Mouse (Mus musculus): Measurements from ENCODE around the gene Mc1r. TPM values are rescaled to one million over a fixed set of nuclear protein-coding genes. Genes with fewer than 3 reads are reported as not detected.

Gene Mc1r
- total and polyA plus RNA-seq, 3 experiments: 0.31 to 0.45 TPM; not detected in 1

GRCm38 (mm10) chr8:123420525-123421281, 13.8 kb downstream of the Mc1r start:
- H3K4me1 ChIP-seq (ENCODE audit: control insufficient read depth in 1 of 2, insufficient read depth in 2 of 2, low read length in 2 of 2): peaks cover 4 to 14% of the 10 kb centered on the region in 2 experiments
- H3K36me3 ChIP-seq (ENCODE audit: control insufficient read depth in 1 of 2, insufficient read depth in 2 of 2, low read length in 2 of 2): peaks cover 0 to 7% of the 10 kb centered on the region in 2 experiments; a peak in 2 of 4 replicates
- DNase-seq (ENCODE audit: low read depth, low spot score): no peak
- H3K9me3 ChIP-seq (replicated peaks; ENCODE audit: insufficient read depth, low read length): no peaks in the 10 kb centered on the region
- no peaks in the 10 kb centered on the region for H3K27me3 ChIP-seq (ENCODE audit: control insufficient read depth in 1 of 2, insufficient read depth in 2 of 2, low read length in 2 of 2)
- H3K79me2 ChIP-seq (ENCODE audit: control insufficient read depth, insufficient read depth, low read length, poor library complexity): no peaks in the 10 kb centered on the region
- TF ChIP-seq CHD2 (IDR thresholded peaks at IDR 0.05; ENCODE audit: low read length) (no peak), MEF2A (IDR thresholded peaks at IDR 0.05; ENCODE audit: extremely low read depth, insufficient replicate concordance, low read depth, low read length, poor library complexity, severe bottlenecking) (no peak), CTCF (IDR thresholded peaks at IDR 0.05 in 2 of 3, conservative IDR thresholded peaks at IDR 0.05 in 1 of 3; ENCODE audit: control insufficient read depth in 1 of 3, insufficient read depth in 1 of 3, low read depth in 2 of 3, low read length in 3 of 3, poor library complexity in 1 of 3, severe bottlenecking in 1 of 3) (no peak), GABPA (IDR thresholded peaks at IDR 0.05; ENCODE audit: low read depth, low read length) (no peak), MAX (IDR thresholded peaks at IDR 0.05; ENCODE audit: low read length) (no peak), NELFE (IDR thresholded peaks at IDR 0.05; ENCODE audit: low read depth, low read length) (no peak), SIN3A (IDR thresholded peaks at IDR 0.05; ENCODE audit: low read length) (no peak), NRF1 (IDR thresholded peaks at IDR 0.05; ENCODE audit: insufficient read depth, low read depth, low read length, poor library complexity, severe bottlenecking) (no peak), ZMIZ1 (IDR thresholded peaks at IDR 0.05; ENCODE audit: low read depth, low read length) (no peak), ZNF384 (IDR thresholded peaks at IDR 0.05; ENCODE audit: low read depth, low read length) (no peak), MAZ (IDR thresholded peaks at IDR 0.05; ENCODE audit: low read depth, low read length) (no peak), USF1 (IDR thresholded peaks at IDR 0.05; ENCODE audit: low read depth, low read length) (no peak), POLR2AphosphoS5 (IDR thresholded peaks at IDR 0.05; ENCODE audit: borderline replicate concordance, low read depth, low read length) (no peak), ZKSCAN1 (IDR thresholded peaks at IDR 0.05; ENCODE audit: low read depth, low read length) (no peak), BHLHE40 (IDR thresholded peaks at IDR 0.05; ENCODE audit: borderline replicate concordance, low read depth, low read length) (no peak), ZC3H11A (IDR thresholded peaks at IDR 0.05; ENCODE audit: low read depth, low read length) (no peak), SMC3 (IDR thresholded peaks at IDR 0.05; ENCODE audit: low read depth, low read length) (no peak), ETS1 (IDR thresholded peaks at IDR 0.05; ENCODE audit: low read depth, low read length) (no peak)
- no peak overlapping the region for H3K27ac ChIP-seq (ENCODE audit: control insufficient read depth, low read depth, low read length)
- H3K9ac ChIP-seq (ENCODE audit: control insufficient read depth, low read depth, low read length, poor library complexity, severe bottlenecking): no peak overlapping the region
- no peak overlapping the region for H3K4me3 ChIP-seq (ENCODE audit: control insufficient read depth in 1 of 2, insufficient read depth in 1 of 2, low read depth in 2 of 2, low read length in 2 of 2)

GRCm38 (mm10) chr8:123421325-123421724, 14.4 kb downstream of the Mc1r start:
- no peak overlapping the region for H3K27ac ChIP-seq (ENCODE audit: control insufficient read depth, low read depth, low read length)
- no peaks in the 10 kb centered on the region for H3K9me3 ChIP-seq (replicated peaks; ENCODE audit: insufficient read depth, low read length)
- no peak overlapping the region for H3K4me3 ChIP-seq (ENCODE audit: control insufficient read depth in 1 of 2, insufficient read depth in 1 of 2, low read depth in 2 of 2, low read length in 2 of 2)
- H3K36me3 ChIP-seq (ENCODE audit: control insufficient read depth in 1 of 2, insufficient read depth in 2 of 2, low read length in 2 of 2): peaks cover 0 to 6% of the 10 kb centered on the region in 2 experiments; a peak in 2 of 4 replicates
- no peaks in the 10 kb centered on the region for H3K27me3 ChIP-seq (ENCODE audit: control insufficient read depth in 1 of 2, insufficient read depth in 2 of 2, low read length in 2 of 2)
- TF ChIP-seq RAD21 (IDR thresholded peaks at IDR 0.05; ENCODE audit: low read depth, low read length) (no peak), ZMIZ1 (IDR thresholded peaks at IDR 0.05; ENCODE audit: low read depth, low read length) (no peak), MAFK (IDR thresholded peaks at IDR 0.05; ENCODE audit: borderline replicate concordance, low read depth, low read length) (no peak), MXI1 (IDR thresholded peaks at IDR 0.05; ENCODE audit: low read depth, low read length) (no peak), ZC3H11A (IDR thresholded peaks at IDR 0.05; ENCODE audit: low read depth, low read length) (no peak), TBP (IDR thresholded peaks at IDR 0.05; ENCODE audit: low read depth, low read length) (no peak), RCOR1 (IDR thresholded peaks at IDR 0.05; ENCODE audit: low read depth, low read length) (no peak), KAT2A (conservative IDR thresholded peaks at IDR 0.05; ENCODE audit: low read depth, low read length) (no peak), SIN3A (IDR thresholded peaks at IDR 0.05; ENCODE audit: low read length) (no peak), POLR2AphosphoS2 (IDR thresholded peaks at IDR 0.05; ENCODE audit: low read length) (no peak), GATA1 (IDR thresholded peaks at IDR 0.05; ENCODE audit: low read depth, low read length) (no peak), MYC (IDR thresholded peaks at IDR 0.05; ENCODE audit: low read depth, low read length) (no peak), UBTF (IDR thresholded peaks at IDR 0.05; ENCODE audit: borderline replicate concordance, insufficient read depth, low read depth, low read length) (no peak), POLR2AphosphoS5 (IDR thresholded peaks at IDR 0.05; ENCODE audit: borderline replicate concordance, low read depth, low read length) (no peak), CHD2 (IDR thresholded peaks at IDR 0.05; ENCODE audit: low read length) (no peak), GABPA (IDR thresholded peaks at IDR 0.05; ENCODE audit: low read depth, low read length) (no peak), E2F4 (IDR thresholded peaks at IDR 0.05; ENCODE audit: borderline replicate concordance, low read depth, low read length) (no peak), MYB (IDR thresholded peaks at IDR 0.05; ENCODE audit: low read depth, low read length) (no peak), SMC3 (IDR thresholded peaks at IDR 0.05; ENCODE audit: low read depth, low read length) (no peak)
- no peak overlapping the region for H3K9ac ChIP-seq (ENCODE audit: control insufficient read depth, low read depth, low read length, poor library complexity, severe bottlenecking)
- H3K79me2 ChIP-seq (ENCODE audit: control insufficient read depth, insufficient read depth, low read length, poor library complexity): no peaks in the 10 kb centered on the region
- no peak for DNase-seq (ENCODE audit: low read depth, low spot score)
- H3K4me1 ChIP-seq (ENCODE audit: control insufficient read depth in 1 of 2, insufficient read depth in 2 of 2, low read length in 2 of 2): peaks cover 4 to 13% of the 10 kb centered on the region in 2 experiments
